Mouse (Mus musculus) forebrain, embryonic 15.5 days (tissue): ENCODE results near the gene Tsr1. TPM values are rescaled to one million over a fixed set of nuclear protein-coding genes. Genes with fewer than 3 reads are reported as not detected.

Experiments
- ATAC-seq: fragments of 200-750 bp; cut with Nextera tagmentation; replicated peaks from 2 replicates; pipeline ENCODE4 v1.8.0; 2017; ENCODE audit warnings: mild to moderate bottlenecking, moderate TSS enrichment, moderate library complexity
- H3K27ac ChIP-seq: fragments of 300-500 bp; sonication (generic); replicated peaks from 2 replicates; pipeline ENCODE4 v1.5.1; 2015; ENCODE audit warnings: mild to moderate bottlenecking, inconsistent platforms
- H3K27me3 ChIP-seq: fragments of 300-500 bp; sonication (generic); 2 replicates; pipeline ENCODE4 v1.6.1; 2015; ENCODE audit warnings: inconsistent platforms
- H3K36me3 ChIP-seq: fragments of 300-500 bp; sonication (generic); 2 replicates; pipeline ENCODE4 v1.6.1; 2015; ENCODE audit warnings: mild to moderate bottlenecking, inconsistent platforms
- H3K4me1 ChIP-seq: fragments of 300-500 bp; sonication (generic); 2 replicates; pipeline ENCODE4 v1.6.1; 2015; ENCODE audit warnings: inconsistent platforms
- H3K4me2 ChIP-seq: fragments of 300-500 bp; sonication (generic); replicated peaks from 2 replicates; pipeline ENCODE4 v1.6.1; 2015; ENCODE audit warnings: mild to moderate bottlenecking, inconsistent platforms
- H3K4me3 ChIP-seq: fragments of 300-500 bp; sonication (generic); 2 replicates; pipeline ENCODE4 v1.5.1; 2015; ENCODE audit warnings: mild to moderate bottlenecking, inconsistent platforms
- H3K9ac ChIP-seq: fragments of 300-500 bp; sonication (generic); replicated peaks from 2 replicates; pipeline ENCODE4 v1.6.1; 2015; ENCODE audit warnings: mild to moderate bottlenecking, inconsistent platforms
- H3K9me3 ChIP-seq: fragments of 300-500 bp; sonication (generic); 2 replicates; pipeline ENCODE4 v1.6.1; 2016; ENCODE audit warnings: inconsistent platforms
- WGBS: fragments of 180-500 bp; shearing (Covaris S2); methylation state at CpG from one replicate; pipeline ENCODE4 v1.1.7; 2015; ENCODE audit warnings: mixed read lengths; 5-methylcytosine and 5-hydroxymethylcytosine counted together
- polyA plus RNA-seq: library from polyadenylated mRNA; unstranded; fragments of >200 nt; fragmentation: Nextera tagmentation; extraction: Ambion mirVana; gene quantifications from 2 replicates; pipeline ENCODE4 v1.2.1, GENCODE M21; 2015

Tsr1 gene
- polyA plus RNA-seq, result 34.4 and 34.5 TPM in 2 replicates

DNA sequence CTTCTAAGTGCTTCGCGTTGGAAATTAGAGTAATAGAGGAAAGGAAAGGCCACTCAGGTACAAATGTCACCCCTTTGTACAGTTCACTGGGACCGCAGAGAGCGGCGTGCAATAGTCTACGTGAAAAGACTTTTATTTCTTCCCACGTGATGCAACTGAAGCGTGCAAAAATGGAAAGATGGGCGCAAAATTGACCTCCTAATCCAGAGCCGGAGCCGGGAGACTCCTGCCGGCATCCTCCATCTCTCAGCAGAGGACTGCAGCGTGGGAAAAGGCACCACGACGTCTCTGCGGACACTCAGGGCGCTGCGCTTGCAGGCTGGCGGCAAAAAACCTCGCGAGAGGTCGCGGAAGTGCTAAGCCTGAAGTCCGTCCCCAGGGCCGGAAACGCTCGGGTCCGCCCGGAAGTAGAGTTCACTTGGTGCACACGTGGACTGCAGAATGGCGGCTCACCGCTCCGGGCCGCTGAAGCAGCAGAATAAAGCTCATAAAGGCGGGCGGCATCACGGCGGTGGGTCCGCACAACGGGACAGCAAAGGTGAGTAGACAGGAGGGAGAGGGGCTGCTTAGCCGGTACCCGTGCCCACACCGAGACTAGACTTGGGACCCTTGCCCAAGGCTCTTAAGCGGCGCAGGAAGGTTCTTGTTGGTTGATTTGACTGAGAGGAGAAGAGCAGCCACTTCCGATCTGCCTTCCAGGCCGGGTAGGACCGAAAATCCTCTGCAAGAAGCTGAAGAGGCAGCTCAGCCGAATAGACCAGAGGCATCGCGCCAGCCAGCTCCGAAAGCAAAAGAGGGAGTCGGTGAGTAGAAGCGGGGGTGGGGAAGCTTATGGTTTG lies at the start of gene Tsr1:
TSS of gene Tsr1 (plus strand) at position 394 of the 839 bp plus-strand sequence.
- WGBS, result under 1% methylated on average over 54 of the region's 54 CpGs

DNA sequence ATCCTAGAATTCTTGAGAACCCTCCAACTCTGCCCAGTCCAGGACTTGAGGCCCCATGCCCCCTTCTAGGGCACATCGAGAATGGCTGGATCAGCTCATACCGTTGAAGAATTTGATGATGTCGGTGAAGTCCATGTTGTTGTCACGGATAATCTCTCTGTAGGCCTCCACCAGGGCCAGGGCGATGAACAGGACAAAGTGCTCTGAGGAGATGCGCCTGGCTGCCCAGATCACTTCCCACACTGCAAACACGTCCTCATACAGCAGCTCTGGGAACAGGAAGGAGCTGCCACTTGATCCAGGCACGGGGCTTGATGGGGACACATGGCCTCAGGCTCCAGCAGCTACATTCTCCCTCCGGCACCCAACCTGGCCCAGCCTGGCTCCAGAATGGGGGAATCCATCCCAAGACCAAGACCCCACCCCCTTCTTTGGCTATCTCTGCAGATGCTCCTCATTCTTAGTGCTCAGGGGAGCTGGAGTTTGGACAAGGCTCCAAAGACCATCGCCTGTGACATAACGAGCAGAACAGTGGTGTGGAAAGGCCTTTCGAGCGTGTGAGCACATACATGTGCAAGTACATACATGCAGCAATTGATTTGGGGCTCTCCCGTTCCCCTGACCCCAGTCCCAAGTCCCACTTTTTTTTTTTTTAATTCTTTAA lies 46.7 kb upstream of the Tsr1 start:
- Histone ChIP-seq H3K4me2 (no peak overlapping the region), H3K27me3 (no peaks in the 10 kb centered on the region), H3K36me3 (peaks cover 14% of the 10 kb centered on the region; the same call in 1 of the 2 replicates), H3K4me3 (no peak overlapping the region), H3K4me1 (no peaks in the 10 kb centered on the region), H3K9me3 (no peaks in the 10 kb centered on the region), H3K9ac (no peak overlapping the region), H3K27ac (no peak overlapping the region)
- WGBS, result 88% methylated on average over 14 of the region's 14 CpGs
- no peak for ATAC-seq

More for the DNA sequence above, at the start of gene Tsr1:
- Histone ChIP-seq H3K9ac (peak within 1 kb of the TSS; percentile 79), H3K9me3 (no peaks in the 10 kb centered on the region), H3K4me1 (peaks cover 26% of the 10 kb centered on the region), H3K4me3 (peak within 1 kb of the TSS; percentile 85), H3K4me2 (peak within 1 kb of the TSS; percentile 77), H3K27me3 (no peaks in the 10 kb centered on the region), H3K36me3 (peaks cover 29% of the 10 kb centered on the region), H3K27ac (peak within 1 kb of the TSS; percentile 88)
- peak; percentile 89 for ATAC-seq

GRCm38 (mm10) chr11:74857756-74858155 lies 40.1 kb upstream of the Tsr1 start:
- Histone ChIP-seq H3K36me3 (peaks cover 20% of the 10 kb centered on the region; the same call in 1 of the 2 replicates), H3K4me3 (no peak overlapping the region), H3K27ac (no peak overlapping the region), H3K9me3 (no peaks in the 10 kb centered on the region), H3K4me1 (no peaks in the 10 kb centered on the region), H3K4me2 (no peak overlapping the region), H3K27me3 (no peaks in the 10 kb centered on the region), H3K9ac (no peak overlapping the region)
- ATAC-seq, result no peak
- WGBS, result 89% methylated on average over 9 of the region's 9 CpGs

DNA sequence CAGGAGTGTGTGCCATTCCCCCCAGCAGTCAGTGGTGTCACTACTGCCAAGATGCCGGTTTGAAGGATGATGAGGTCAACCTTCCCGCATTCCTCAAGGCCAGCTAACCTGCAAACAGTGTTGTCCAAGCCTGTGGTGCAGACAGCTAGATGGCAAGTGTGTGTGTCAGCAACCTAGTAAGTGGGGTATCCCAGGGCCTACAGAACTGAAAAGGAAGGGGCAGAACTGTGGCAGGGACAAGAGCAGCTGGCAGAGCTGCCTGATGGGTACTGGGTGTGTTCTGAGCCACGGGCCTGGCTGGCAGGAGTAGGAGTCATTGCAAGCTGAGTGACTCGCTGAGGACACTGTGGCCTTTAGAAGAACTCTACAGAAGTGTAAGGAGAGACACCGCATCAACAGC lies 35.7 kb upstream of the Tsr1 start:
- Histone ChIP-seq H3K27ac (no peak overlapping the region), H3K4me1 (peaks cover 8% of the 10 kb centered on the region; the same call in 1 of the 2 replicates), H3K9me3 (no peaks in the 10 kb centered on the region), H3K27me3 (no peaks in the 10 kb centered on the region), H3K36me3 (peaks cover 13% of the 10 kb centered on the region), H3K4me3 (no peak overlapping the region), H3K4me2 (no peak overlapping the region), H3K9ac (no peak overlapping the region)
- WGBS, result 84% methylated on average over 5 of the region's 5 CpGs
- no peak for ATAC-seq

- no peak overlapping the region for H3K27ac ChIP-seq
- peaks cover 9% of the 10 kb centered on the region for H3K36me3 ChIP-seq
- no peak for ATAC-seq
- no peaks in the 10 kb centered on the region for H3K27me3 ChIP-seq
- H3K4me2 ChIP-seq, result no peak overlapping the region
- H3K9ac ChIP-seq, result no peak overlapping the region
- H3K4me1 ChIP-seq, result peaks cover 10% of the 10 kb centered on the region; the same call in 1 of the 2 replicates
- 27% methylated on average over 11 of the region's 11 CpGs for WGBS
- no peak overlapping the region for H3K4me3 ChIP-seq
- H3K9me3 ChIP-seq, result no peaks in the 10 kb centered on the region
These were observed 34.4 kb upstream of the Tsr1 start for GRCm38 (mm10) chr11:74863471-74863870.

- ATAC-seq, result no peak
- Histone ChIP-seq H3K36me3 (peaks cover 6% of the 10 kb centered on the region), H3K27me3 (no peaks in the 10 kb centered on the region), H3K9ac (no peak overlapping the region), H3K4me1 (peaks cover 10% of the 10 kb centered on the region; the same call in 1 of the 2 replicates), H3K4me2 (no peak overlapping the region), H3K4me3 (no peak overlapping the region), H3K9me3 (no peaks in the 10 kb centered on the region), H3K27ac (no peak overlapping the region)
- 87% methylated on average over 9 of the region's 9 CpGs for WGBS
These were observed 33.5 kb upstream of the Tsr1 start for GRCm38 (mm10) chr11:74864421-74864820.

GRCm38 (mm10) chr11:74865252-74865651 lies 32.6 kb upstream of the Tsr1 start:
- peaks cover 6% of the 10 kb centered on the region for H3K36me3 ChIP-seq
- peaks cover 10% of the 10 kb centered on the region; the same call in 1 of the 2 replicates for H3K4me1 ChIP-seq
- 83% methylated on average over 9 of the region's 9 CpGs for WGBS
- H3K27ac ChIP-seq, result no peak overlapping the region
- H3K4me3 ChIP-seq, result no peak overlapping the region
- ATAC-seq, result no peak
- no peak overlapping the region for H3K4me2 ChIP-seq
- H3K27me3 ChIP-seq, result no peaks in the 10 kb centered on the region
- H3K9me3 ChIP-seq, result no peaks in the 10 kb centered on the region
- no peak overlapping the region for H3K9ac ChIP-seq

DNA sequence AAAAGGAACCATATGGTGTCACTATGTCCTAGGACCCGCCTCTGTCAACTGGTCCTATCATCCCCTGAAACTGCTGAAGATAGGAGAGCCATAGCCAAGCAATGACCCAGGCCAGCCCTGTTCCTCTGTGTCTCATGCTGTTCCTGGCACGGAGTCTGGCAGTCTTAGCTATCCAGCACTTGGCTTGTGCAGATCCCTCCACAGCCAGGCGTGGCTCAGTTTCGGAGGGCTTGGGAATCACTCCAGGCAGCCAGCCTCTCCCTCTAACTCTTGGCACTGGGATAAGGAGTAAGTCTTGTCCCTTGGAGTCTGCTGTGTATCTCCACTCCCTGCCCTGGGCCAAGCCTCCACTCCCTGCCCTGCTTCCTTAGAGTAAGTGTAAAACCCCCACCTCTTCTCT lies 31.2 kb upstream of the Tsr1 start:
- ATAC-seq, result peak; percentile 42; the same call in 1 of the 2 replicates
- peaks cover 6% of the 10 kb centered on the region for H3K36me3 ChIP-seq
- no peak overlapping the region for H3K9ac ChIP-seq
- 0 out of 2 replicates have a peak overlapping the region, but pooled peaks have one; percentile 11 for H3K27ac ChIP-seq
- H3K4me2 ChIP-seq, result no peak overlapping the region
- peaks cover 19% of the 10 kb centered on the region for H3K4me1 ChIP-seq
- WGBS, result 73% methylated on average over 4 of the region's 4 CpGs
- H3K4me3 ChIP-seq, result no peak overlapping the region
- H3K27me3 ChIP-seq, result no peaks in the 10 kb centered on the region
- H3K9me3 ChIP-seq, result no peaks in the 10 kb centered on the region

GRCm38 (mm10) chr11:74867181-74867580 lies 30.7 kb upstream of the Tsr1 start:
- Histone ChIP-seq H3K4me2 (no peak overlapping the region), H3K27ac (no peak overlapping the region), H3K4me1 (peaks cover 20% of the 10 kb centered on the region), H3K9ac (no peak overlapping the region), H3K9me3 (no peaks in the 10 kb centered on the region), H3K4me3 (no peak overlapping the region), H3K36me3 (peaks cover 6% of the 10 kb centered on the region), H3K27me3 (no peaks in the 10 kb centered on the region)
- WGBS, result 75% methylated on average over 2 of the region's 2 CpGs
- ATAC-seq, result no peak

GRCm38 (mm10) chr11:74868046-74868760 lies 29.7 kb upstream of the Tsr1 start:
- H3K4me1 ChIP-seq, result peaks cover 20% of the 10 kb centered on the region
- 88% methylated on average over 13 of the region's 13 CpGs for WGBS
- no peak for ATAC-seq
- no peaks in the 10 kb centered on the region for H3K9me3 ChIP-seq
- no peak overlapping the region for H3K4me3 ChIP-seq
- H3K36me3 ChIP-seq, result peaks cover 6% of the 10 kb centered on the region
- H3K27ac ChIP-seq, result no peak overlapping the region
- no peak overlapping the region for H3K4me2 ChIP-seq
- H3K27me3 ChIP-seq, result no peaks in the 10 kb centered on the region
- H3K9ac ChIP-seq, result no peak overlapping the region

DNA sequence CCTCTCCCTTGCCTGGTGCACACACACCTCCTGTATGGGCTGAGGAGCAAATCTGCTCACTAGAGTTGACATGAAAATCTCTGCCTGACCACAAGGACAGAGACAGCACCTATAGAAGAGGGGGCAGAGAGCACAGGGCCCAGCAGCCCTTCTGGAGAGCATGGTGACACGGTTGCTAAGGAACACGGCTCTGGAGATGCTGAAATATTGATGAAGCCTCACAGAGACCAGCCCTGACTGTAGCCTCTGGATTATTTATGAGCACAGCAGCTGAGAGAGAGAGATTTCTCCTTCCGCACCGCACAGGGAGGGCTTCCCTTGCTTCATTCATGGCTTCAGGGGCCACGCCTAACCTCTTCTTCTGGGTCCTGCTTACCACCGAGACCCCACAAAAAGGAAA lies 28.3 kb upstream of the Tsr1 start:
- peaks cover 23% of the 10 kb centered on the region for H3K4me1 ChIP-seq
- WGBS, result 91% methylated on average over 6 of the region's 6 CpGs
- no peaks in the 10 kb centered on the region for H3K9me3 ChIP-seq
- no peak overlapping the region for H3K4me2 ChIP-seq
- ATAC-seq, result no peak
- no peak overlapping the region for H3K9ac ChIP-seq
- H3K36me3 ChIP-seq, result peaks cover 6% of the 10 kb centered on the region; the same call in 1 of the 2 replicates
- no peak overlapping the region for H3K4me3 ChIP-seq
- H3K27ac ChIP-seq, result no peak overlapping the region
- H3K27me3 ChIP-seq, result no peaks in the 10 kb centered on the region

DNA sequence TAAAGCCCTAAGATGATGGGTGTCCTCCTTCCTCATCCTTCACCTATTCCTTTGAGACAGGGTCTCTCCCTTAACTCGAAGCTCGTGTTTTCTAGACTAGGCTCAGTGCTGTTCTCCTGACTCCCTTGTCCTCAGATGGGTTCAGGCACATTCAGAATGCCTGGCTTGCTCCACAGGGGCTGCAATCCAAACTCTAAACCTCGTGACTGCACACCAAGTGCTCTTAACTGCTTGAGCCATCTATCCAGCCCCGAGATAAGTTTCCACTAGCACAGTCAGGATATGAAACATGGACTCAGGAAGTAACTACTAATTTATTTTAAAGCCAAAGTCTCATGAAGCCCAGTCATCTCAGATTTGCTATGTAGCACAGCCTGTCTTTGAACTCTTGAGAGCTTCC lies 27.3 kb upstream of the Tsr1 start:
- peaks cover 23% of the 10 kb centered on the region for H3K4me1 ChIP-seq
- H3K27me3 ChIP-seq, result no peaks in the 10 kb centered on the region
- no peak for ATAC-seq
- no peaks in the 10 kb centered on the region for H3K9me3 ChIP-seq
- no peak overlapping the region for H3K4me3 ChIP-seq
- no peak overlapping the region for H3K27ac ChIP-seq
- 84% methylated on average over 4 of the region's 4 CpGs for WGBS
- H3K9ac ChIP-seq, result no peak overlapping the region
- H3K36me3 ChIP-seq, result 0 out of 2 replicates have a peak, but pooled peaks cover 2% of the 10 kb centered on the region
- H3K4me2 ChIP-seq, result no peak overlapping the region
